Mouse (Mus musculus): ENCODE data around the gene Creb3l1. TPM values are rescaled to one million over a fixed set of nuclear protein-coding genes. Genes with fewer than 3 reads are reported as not detected.

Creb3l1 gene
- polyA plus RNA-seq, 1 experiment = 10.9 TPM

- no peaks in the 10 kb centered on the region for H3K36me3 ChIP-seq (ENCODE audit: control insufficient read depth, insufficient read depth, low read length, poor library complexity, severe bottlenecking)
- TF ChIP-seq CTCF (IDR thresholded peaks at IDR 0.05; ENCODE audit: low read depth, low read length) (peak; percentile 48), POLR2A (IDR thresholded peaks at IDR 0.05; ENCODE audit: insufficient read depth, low read length) (no peak)
- H3K9ac ChIP-seq (ENCODE audit: low read depth, poor library complexity, severe bottlenecking) = no peak overlapping the region
- H3K4me3 ChIP-seq (ENCODE audit: low read depth, low read length) = no peak overlapping the region
- no peak overlapping the region for H3K27ac ChIP-seq (ENCODE audit: insufficient read depth, low read length)
- H3K27me3 ChIP-seq (ENCODE audit: control insufficient read depth, insufficient read depth, low read length, poor library complexity, severe bottlenecking) = no peaks in the 10 kb centered on the region
- peaks cover 3% of the 10 kb centered on the region for H3K4me1 ChIP-seq (ENCODE audit: control insufficient read depth, insufficient read depth, low read length)
- no peaks in the 10 kb centered on the region for H3K9me3 ChIP-seq (replicated peaks; ENCODE audit: control insufficient read depth, insufficient read depth, low read length, poor library complexity, severe bottlenecking)
Observed at GRCm38 (mm10) chr2:91986071-91986470, 38.2 kb downstream of the Creb3l1 start.

GRCm38 (mm10) chr2:91984906-91985525, 39.3 kb downstream of the Creb3l1 start:
- peak overlapping the region; percentile 1; the same call in 1 of the 2 replicates for H3K27ac ChIP-seq (ENCODE audit: insufficient read depth, low read length)
- no peak overlapping the region for H3K9ac ChIP-seq (ENCODE audit: low read depth, poor library complexity, severe bottlenecking)
- H3K9me3 ChIP-seq (replicated peaks; ENCODE audit: control insufficient read depth, insufficient read depth, low read length, poor library complexity, severe bottlenecking) = no peaks in the 10 kb centered on the region
- no peaks in the 10 kb centered on the region for H3K36me3 ChIP-seq (ENCODE audit: control insufficient read depth, insufficient read depth, low read length, poor library complexity, severe bottlenecking)
- H3K27me3 ChIP-seq (ENCODE audit: control insufficient read depth, insufficient read depth, low read length, poor library complexity, severe bottlenecking) = no peaks in the 10 kb centered on the region
- H3K4me1 ChIP-seq (ENCODE audit: control insufficient read depth, insufficient read depth, low read length) = peaks cover 3% of the 10 kb centered on the region
- TF ChIP-seq EP300 (IDR thresholded peaks at IDR 0.05; ENCODE audit: insufficient read depth, low read depth, low read length) (no peak), CTCF (IDR thresholded peaks at IDR 0.05; ENCODE audit: low read depth, low read length) (no peak), POLR2A (IDR thresholded peaks at IDR 0.05; ENCODE audit: insufficient read depth, low read length) (no peak)
- no peak overlapping the region for H3K4me3 ChIP-seq (ENCODE audit: low read depth, low read length)

- H3K9me3 ChIP-seq (replicated peaks; ENCODE audit: control insufficient read depth, insufficient read depth, low read length, poor library complexity, severe bottlenecking) = no peaks in the 10 kb centered on the region
- peak overlapping the region; percentile 20 for H3K4me3 ChIP-seq (ENCODE audit: low read depth, low read length)
- no peaks in the 10 kb centered on the region for H3K27me3 ChIP-seq (ENCODE audit: control insufficient read depth, insufficient read depth, low read length, poor library complexity, severe bottlenecking)
- H3K27ac ChIP-seq (ENCODE audit: insufficient read depth, low read length) = no peak overlapping the region
- TF ChIP-seq EP300 (IDR thresholded peaks at IDR 0.05; ENCODE audit: insufficient read depth, low read depth, low read length) (no peak), CTCF (IDR thresholded peaks at IDR 0.05; ENCODE audit: low read depth, low read length) (no peak), POLR2A (IDR thresholded peaks at IDR 0.05; ENCODE audit: insufficient read depth, low read length) (no peak)
- H3K36me3 ChIP-seq (ENCODE audit: control insufficient read depth, insufficient read depth, low read length, poor library complexity, severe bottlenecking) = no peaks in the 10 kb centered on the region
- H3K9ac ChIP-seq (ENCODE audit: low read depth, poor library complexity, severe bottlenecking) = peak overlapping the region; percentile 7; the same call in 1 of the 2 replicates
- H3K4me1 ChIP-seq (ENCODE audit: control insufficient read depth, insufficient read depth, low read length) = peaks cover 3% of the 10 kb centered on the region
Observed at GRCm38 (mm10) chr2:91984439-91984838, 39.9 kb downstream of the Creb3l1 start.

- Histone ChIP-seq H3K4me1 (ENCODE audit: control insufficient read depth, insufficient read depth, low read length) (peaks cover 2% of the 10 kb centered on the region), H3K27ac (ENCODE audit: insufficient read depth, low read length) (no peak overlapping the region), H3K27me3 (ENCODE audit: control insufficient read depth, insufficient read depth, low read length, poor library complexity, severe bottlenecking) (no peaks in the 10 kb centered on the region), H3K9me3 (replicated peaks; ENCODE audit: control insufficient read depth, insufficient read depth, low read length, poor library complexity, severe bottlenecking) (no peaks in the 10 kb centered on the region), H3K9ac (ENCODE audit: low read depth, poor library complexity, severe bottlenecking) (no peak overlapping the region), H3K4me3 (ENCODE audit: low read depth, low read length) (no peak overlapping the region), H3K36me3 (ENCODE audit: control insufficient read depth, insufficient read depth, low read length, poor library complexity, severe bottlenecking) (no peaks in the 10 kb centered on the region)
- TF ChIP-seq CTCF (IDR thresholded peaks at IDR 0.05; ENCODE audit: low read depth, low read length) (no peak), EP300 (IDR thresholded peaks at IDR 0.05; ENCODE audit: insufficient read depth, low read depth, low read length) (no peak), POLR2A (IDR thresholded peaks at IDR 0.05; ENCODE audit: insufficient read depth, low read length) (no peak)
Observed at GRCm38 (mm10) chr2:91980830-91981229, 43.5 kb downstream of the Creb3l1 start.

- Histone ChIP-seq H3K9me3 (replicated peaks; ENCODE audit: control insufficient read depth, insufficient read depth, low read length, poor library complexity, severe bottlenecking) (no peaks in the 10 kb centered on the region), H3K4me1 (ENCODE audit: control insufficient read depth, insufficient read depth, low read length) (no peaks in the 10 kb centered on the region), H3K27me3 (ENCODE audit: control insufficient read depth, insufficient read depth, low read length, poor library complexity, severe bottlenecking) (0 out of 2 replicates have a peak, but pooled peaks cover 3% of the 10 kb centered on the region), H3K4me3 (ENCODE audit: low read depth, low read length) (no peak overlapping the region), H3K9ac (ENCODE audit: low read depth, poor library complexity, severe bottlenecking) (no peak overlapping the region), H3K36me3 (ENCODE audit: control insufficient read depth, insufficient read depth, low read length, poor library complexity, severe bottlenecking) (no peaks in the 10 kb centered on the region), H3K27ac (ENCODE audit: insufficient read depth, low read length) (no peak overlapping the region)
- TF ChIP-seq CTCF (IDR thresholded peaks at IDR 0.05; ENCODE audit: low read depth, low read length) = no peak
- no peak for TF ChIP-seq POLR2A (IDR thresholded peaks at IDR 0.05; ENCODE audit: insufficient read depth, low read length)
- TF ChIP-seq EP300 (IDR thresholded peaks at IDR 0.05; ENCODE audit: insufficient read depth, low read depth, low read length) = no peak
Observed at GRCm38 (mm10) chr2:91980245-91980644, 44.1 kb downstream of the Creb3l1 start.

GRCm38 (mm10) chr2:91978547-91978946, 45.8 kb downstream of the Creb3l1 start:
- no peaks in the 10 kb centered on the region for H3K36me3 ChIP-seq (ENCODE audit: control insufficient read depth, insufficient read depth, low read length, poor library complexity, severe bottlenecking)
- 0 out of 2 replicates have a peak, but pooled peaks cover 6% of the 10 kb centered on the region for H3K27me3 ChIP-seq (ENCODE audit: control insufficient read depth, insufficient read depth, low read length, poor library complexity, severe bottlenecking)
- TF ChIP-seq EP300 (IDR thresholded peaks at IDR 0.05; ENCODE audit: insufficient read depth, low read depth, low read length) (no peak), POLR2A (IDR thresholded peaks at IDR 0.05; ENCODE audit: insufficient read depth, low read length) (no peak), CTCF (IDR thresholded peaks at IDR 0.05; ENCODE audit: low read depth, low read length) (no peak)
- H3K4me1 ChIP-seq (ENCODE audit: control insufficient read depth, insufficient read depth, low read length) = no peaks in the 10 kb centered on the region
- no peak overlapping the region for H3K9ac ChIP-seq (ENCODE audit: low read depth, poor library complexity, severe bottlenecking)
- H3K4me3 ChIP-seq (ENCODE audit: low read depth, low read length) = no peak overlapping the region
- H3K9me3 ChIP-seq (replicated peaks; ENCODE audit: control insufficient read depth, insufficient read depth, low read length, poor library complexity, severe bottlenecking) = no peaks in the 10 kb centered on the region
- no peak overlapping the region for H3K27ac ChIP-seq (ENCODE audit: insufficient read depth, low read length)
